Mouse (Mus musculus): Measurements from ENCODE around the gene Zfp626.
"Not testable (repeated sequence)": the region's sequence is repeated elsewhere in the genome, so short reads cannot be mapped to it uniquely, and the experiment has no call there.

Zfp626 gene

DNA sequence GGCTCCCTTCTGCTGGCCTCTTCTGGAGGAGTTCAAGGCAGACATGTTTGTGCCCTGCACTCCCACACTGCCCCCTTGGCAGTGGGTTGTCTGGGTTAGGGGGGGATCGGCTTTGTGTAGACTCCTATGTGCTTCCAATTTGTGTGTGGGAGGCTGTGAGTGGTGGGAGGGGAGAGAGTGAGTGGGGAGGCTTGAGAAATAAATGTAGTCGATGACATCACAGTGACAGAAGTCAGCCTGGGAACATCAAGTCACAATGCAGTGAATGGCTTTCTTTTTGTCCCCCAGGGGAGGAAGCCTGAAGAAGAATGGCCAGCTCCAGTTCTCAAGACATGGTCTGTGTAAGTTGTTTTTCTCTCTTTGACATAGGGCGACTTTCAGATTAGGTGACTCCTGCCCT, at the start of gene Zfp626:
Gene Zfp626 (plus strand): TSS at position 301 of the 400 bp plus-strand sequence.
- DNase-seq (ENCODE audit: low spot score in 2 of 2): not testable (repeated sequence)

DNA sequence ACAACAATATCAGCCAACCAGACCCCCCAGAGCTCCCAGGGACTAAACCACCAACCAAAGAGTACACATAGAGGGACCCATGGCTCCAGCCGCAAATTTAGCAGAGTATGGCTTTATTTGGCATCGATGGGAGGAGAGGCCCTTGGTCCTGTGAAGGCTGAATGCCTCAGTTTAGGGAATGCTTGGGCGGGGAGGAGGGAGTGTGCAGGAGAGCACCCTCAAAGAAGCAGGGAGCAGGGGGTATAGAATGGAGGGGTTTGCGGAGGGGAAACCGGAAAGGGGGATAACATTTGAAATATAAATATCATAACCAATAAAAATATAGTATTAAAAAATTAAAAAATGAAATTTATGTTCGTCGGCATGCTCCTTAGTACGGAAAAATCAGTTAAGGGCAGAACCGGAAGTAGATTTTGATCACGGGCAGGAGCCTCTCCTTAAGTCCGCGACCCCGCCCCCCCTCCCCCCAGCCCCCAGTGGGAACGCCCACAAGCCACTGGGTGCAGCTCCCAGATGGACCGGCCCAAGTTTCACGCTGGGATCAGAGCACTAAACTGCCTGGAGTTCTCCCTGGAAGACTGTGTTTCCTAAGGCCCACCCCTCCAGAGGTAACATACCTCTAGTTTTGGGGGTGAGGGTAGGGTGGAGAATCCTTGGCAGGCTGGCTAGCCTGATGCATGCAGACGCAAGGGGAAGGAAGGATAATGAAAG, 41.7 kb upstream of the Zfp626 start:
- no peak for DNase-seq (ENCODE audit: low spot score in 2 of 2)

DNA sequence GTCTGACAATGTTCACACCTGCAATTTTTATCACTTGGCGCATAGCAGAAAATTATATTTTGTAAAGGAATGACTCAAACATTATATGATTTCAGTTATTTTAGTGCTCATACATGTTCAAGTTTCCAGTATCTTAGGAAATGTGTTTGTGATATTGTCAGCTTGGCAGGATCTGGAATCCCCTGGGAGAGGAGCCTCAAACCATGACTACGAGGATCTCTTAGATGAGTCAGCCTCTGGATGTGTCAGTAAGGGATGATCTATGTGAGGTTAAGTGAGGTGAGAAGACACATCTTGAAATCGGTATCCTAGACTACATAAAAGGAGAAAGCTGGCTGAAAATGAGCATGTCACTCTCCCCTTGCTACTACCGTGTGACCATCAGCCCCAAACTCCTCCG, 17.7 kb upstream of the Zfp626 start:
- no peak for DNase-seq (ENCODE audit: low spot score in 2 of 2)

DNA sequence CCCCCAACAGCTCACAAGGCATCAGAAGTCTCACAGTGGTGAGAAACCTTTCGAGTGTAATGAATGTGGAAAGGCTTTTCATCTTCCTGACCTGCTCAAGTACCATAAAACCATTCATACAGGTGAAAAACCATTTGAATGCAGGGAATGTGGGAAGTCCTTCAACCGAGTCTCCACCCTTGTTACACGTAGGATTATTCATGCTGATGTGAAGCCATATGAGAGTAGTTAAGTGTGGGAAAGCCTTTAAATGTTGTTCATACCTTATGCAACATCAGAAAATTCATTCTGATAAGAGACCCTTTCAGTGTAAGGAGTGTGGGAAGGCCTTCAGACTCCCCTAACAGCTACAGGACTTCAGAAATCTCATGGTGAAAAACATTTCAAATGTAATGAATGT, 13.1 kb upstream of the Zfp626 start:
- not testable (repeated sequence) for DNase-seq (ENCODE audit: low spot score in 2 of 2)

DNA sequence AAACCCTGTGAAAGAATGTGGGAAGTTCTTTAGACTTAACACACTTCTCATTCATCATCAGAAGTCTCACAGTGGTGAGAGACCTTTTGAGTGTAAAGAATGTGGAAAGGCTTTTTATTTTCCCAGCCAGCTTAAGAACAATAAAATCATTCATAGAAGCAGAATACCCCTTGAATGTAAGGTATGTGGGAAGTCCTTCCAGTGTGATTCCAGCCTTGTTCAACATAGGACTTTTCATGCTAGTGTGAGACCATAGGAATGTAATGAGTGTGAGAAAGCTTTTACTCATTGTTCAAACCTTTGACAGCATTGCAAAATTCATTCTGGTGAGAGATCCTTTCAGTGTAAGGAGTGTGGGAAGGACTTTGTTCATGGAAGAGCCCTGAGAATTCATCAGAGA, 12.4 kb upstream of the Zfp626 start:
- no peak for DNase-seq (ENCODE audit: low spot score in 2 of 2)

DNA sequence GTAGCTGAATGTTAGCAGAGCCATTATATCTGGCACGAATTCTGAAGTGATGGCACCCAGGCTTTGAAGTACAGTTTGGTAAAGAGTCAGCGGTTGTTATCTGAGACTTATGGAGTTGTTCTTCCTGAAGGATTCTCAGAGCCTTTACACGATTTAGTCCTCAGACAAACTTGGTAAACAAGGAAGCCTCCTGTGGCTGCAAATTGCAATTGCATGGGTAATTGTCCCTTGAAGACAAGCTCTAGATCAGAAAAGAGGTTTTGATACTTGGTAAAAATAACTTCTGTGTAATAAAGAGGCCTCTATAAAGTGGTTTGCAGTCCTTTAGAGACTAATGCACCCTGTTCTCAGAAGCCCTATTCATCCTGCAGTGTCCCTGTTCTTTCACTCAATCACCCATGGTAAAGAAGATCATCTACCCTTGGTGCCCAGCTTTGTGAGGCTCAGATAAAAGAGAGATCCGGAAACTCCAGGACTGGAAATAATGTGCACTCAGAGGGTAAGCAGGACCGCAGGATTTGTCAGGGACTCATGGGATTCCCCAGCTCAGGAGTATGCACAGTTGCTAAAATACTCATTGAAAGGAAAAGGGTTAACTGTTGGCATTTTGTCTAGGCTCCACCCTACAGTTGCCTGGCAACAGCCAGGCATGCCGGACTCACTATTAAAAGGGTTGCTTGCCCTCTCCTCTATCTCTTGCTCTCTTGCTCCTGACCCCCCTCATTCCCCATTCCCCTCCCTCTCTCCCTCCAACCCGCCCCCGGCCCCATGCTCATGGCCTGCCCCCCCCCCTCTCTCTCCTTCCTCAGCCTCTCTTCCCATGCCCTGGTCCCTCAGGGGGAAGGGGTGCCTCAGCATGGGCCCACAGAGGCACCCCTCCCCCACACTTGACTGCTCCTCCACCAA, 8.8 kb upstream of the Zfp626 start:
- DNase-seq (ENCODE audit: low spot score in 2 of 2): no peak

DNA sequence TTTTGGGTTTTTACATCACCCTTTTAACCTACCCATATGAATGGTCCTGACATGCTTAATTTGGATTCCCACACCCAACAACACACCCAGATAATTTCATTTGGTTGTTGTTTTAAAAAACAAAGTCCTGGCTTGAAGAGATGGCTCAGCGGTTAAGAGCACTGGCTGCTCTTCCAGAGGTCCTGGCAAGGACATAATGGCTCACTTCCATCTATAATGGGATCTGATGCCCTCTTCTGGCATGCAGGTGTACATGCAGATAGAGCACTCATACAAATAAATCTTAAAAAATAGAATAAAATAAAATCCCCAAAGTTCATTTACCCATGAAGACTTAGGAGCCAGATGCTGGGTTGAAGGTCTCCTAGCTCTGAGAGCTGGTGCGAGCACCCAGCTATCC, 5.9 kb upstream of the Zfp626 start:
- no peak for DNase-seq (ENCODE audit: low spot score in 2 of 2)

DNA sequence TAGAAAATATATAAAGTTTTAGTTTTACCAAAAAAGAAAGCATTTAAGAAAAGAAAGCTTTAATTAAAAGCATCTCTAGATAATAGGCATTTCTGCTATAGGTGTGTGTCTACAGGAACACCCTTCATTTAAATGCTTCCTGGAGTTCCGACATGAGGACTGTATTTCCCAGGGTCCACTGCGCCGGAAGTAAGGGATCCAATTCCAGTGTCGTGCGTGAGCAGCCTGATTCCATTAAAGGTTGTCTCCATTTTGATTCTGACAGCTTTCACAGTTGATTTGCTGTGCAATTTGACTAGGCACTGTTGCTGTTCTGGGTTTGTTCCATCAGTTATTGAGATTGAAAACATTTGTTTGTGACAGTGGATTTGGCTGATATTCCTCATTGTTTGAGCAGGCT, 4.0 kb upstream of the Zfp626 start:
- DNase-seq (ENCODE audit: low spot score in 2 of 2): no peak

DNA sequence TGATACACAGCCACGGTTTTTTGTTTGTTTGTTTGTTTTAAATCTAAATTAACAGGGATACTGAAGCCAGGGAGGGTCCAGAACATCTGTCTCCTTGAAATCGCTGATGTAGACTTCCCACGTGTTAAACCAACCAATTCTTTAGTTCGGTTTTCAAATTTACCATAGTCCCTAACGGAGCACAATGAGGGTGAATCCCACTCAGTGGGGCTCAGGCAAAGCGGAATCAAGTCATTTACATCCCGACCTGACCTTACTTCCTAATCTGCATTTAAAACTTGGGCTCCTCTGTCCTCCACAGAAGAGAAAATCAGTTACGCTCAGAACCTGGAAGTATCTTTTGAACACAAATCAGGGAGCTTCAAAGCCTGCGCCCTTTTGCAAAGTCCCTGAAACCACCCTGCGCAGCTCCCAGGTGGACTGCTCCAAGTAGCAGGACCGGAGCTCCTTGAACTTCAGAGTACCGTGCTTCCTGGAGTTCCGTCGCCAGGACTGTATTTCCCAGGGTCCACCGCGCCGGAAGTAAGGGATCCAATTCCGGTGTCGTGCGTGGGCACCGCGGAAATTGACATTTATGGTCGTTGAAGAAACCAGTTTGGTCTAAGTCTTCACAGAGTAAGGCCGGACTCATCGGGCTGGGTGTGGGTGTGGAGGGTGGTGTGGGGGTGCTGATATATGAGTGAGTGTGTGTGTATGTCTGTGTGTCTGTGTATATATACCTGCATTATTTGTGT, 2.5 kb upstream of the Zfp626 start:
- DNase-seq (ENCODE audit: low spot score in 2 of 2): peak; percentile 88 to 92

DNA sequence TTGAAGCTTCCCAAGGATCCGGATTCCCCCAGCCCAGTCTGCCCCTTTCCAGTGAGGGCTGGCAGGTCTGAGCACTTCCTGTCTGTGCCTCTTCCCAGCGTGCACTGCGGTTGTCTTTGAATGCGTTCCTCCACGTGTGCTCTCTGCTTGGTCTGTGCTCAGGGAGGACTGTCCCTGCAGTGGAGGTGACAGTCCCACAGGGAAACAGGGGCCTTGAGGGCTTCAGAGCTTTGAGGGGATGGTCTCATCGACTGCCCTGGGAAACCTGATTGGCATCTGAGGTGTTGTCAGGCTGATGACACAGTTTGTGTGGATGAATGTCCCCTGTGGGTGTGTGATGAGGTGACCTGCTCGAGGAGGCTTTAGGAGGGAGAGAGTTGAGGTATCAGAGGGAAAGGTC, 309 bp downstream of the Zfp626 start:
- not testable (repeated sequence) for DNase-seq (ENCODE audit: low spot score in 2 of 2)

DNA sequence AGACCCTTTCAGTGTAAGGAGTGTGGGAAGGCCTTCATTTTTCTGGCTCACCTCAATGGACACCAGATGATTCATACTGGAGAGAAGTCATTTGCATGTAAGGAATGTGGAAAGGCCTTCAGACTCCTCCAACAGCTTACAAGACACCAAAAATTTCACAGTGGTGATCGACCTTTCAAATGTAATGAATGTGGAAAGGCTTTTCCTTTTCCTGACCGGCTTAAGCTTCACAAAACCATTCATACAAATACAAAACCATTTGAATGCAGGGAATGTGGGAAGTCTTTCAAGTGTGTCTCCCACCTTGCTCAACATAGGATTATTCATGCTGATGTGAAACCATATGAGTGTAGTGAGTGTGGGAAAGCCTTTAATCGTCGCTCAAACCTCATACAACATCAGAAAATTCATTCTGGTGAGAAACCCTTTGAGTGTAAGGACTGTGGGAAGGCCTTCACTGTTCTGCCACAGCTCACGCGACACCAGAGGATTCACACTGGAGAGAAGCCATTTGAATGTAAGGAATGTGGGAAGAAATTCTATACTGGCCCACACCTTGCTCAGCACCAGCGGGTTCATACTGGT, 11.6 kb downstream of the Zfp626 start:
- no peak for DNase-seq (ENCODE audit: low spot score in 2 of 2)

DNA sequence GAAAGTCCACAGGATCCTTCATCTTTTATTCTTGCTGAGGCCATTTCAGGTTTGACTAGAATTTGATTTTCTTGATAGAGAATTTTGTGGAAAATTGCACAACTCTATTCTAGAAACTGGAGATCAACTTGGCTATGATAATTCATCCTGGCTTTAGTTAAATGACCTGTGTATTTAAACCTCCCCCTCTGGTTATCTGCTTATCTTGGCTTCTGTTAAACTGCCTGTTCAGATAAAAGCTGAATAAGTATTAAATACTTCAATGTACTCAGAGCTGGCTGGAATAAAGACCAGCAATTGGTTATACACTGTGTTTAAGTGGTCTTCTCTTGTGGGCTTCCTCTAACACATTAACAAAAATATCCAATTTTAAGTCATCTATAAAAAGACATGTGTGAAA, 15.6 kb downstream of the Zfp626 start:
- DNase-seq (ENCODE audit: low spot score in 2 of 2): no peak

DNA sequence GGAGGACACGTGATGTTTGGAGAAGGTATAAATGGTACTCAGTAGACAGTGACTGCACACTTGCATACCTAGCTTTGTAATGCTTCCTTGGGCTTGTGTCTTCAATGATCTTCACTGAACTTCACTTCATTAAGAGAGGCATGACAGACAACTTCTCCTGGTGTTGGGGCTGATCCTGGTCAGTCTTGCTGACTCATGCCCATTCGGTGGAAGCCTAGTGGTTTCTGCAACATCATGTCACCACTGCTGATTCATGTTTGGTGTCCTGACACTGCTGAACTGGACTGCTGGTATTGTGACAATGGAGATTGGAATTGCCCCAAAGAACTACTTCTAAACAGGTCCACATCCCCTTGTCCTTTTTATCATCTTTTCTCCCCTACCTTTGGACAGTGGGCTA, 27.1 kb downstream of the Zfp626 start:
- no peak for DNase-seq (ENCODE audit: low spot score in 2 of 2)

DNA sequence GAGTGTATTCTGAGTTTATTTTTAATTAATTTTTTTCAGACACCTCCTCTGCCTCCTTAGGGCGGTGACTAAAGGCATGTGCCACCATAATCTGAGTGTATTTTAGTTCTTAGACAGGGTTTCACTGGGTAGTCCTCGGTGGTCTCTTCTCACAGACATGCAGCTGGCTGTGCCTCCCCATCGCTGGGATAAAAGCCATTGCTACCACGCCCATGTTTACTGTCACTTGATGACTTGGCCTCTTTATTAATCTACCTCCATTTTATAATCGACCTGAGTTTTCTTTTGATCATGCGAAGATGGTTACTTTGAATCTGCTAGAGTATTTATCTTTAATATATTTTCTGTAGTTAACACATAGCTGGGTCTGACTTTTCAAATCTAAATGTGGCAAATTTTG, 30.9 kb downstream of the Zfp626 start:
- no peak for DNase-seq (ENCODE audit: low spot score in 2 of 2)

DNA sequence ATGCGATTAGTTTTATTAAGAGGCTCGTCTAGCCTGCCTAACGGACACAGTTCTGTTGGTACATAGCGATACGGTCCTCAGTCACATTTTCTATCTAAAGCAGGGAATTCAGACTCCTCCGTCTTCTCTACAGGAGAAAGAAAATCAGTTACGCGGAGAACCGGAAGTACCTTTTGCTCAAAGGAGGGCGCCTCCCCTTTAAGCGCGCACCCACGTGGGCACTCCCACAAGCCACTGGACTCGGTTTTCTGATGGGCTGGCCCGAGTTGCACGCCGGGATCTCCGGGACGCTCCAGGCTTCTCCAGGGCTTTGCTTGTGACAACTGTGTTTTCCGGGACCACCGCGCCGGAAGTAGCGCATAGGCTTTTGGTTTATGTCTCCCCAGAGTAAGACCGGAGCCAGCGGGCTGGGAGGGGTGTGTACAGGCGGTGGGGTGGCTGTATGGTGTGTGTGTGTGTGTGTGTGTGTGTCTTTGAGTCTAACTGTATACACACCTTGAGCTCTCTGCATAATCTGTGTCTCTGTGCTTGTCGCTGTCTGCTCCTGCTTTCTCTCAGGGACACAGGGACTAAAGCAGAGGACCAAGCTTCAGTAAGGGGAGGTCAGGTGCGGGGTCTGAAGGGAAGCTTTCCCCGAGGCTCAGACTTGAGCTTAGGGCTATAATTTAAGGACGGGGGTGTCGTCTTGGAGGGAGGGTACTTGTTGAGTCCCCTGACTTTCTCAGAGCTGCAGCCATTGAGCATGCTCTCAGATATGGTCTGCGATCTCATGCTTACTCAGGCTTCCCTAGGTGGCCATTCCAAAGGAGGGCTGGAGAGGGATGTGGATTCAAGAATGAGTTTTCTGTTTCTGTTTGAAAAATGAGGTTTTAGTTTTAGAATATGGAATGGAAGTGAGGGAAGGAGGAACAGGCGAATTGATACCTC, 31.6 kb downstream of the Zfp626 start, which contains the start of gene Zfp59:
Gene Zfp59 (plus strand): TSS at position 285 of the 927 bp plus-strand sequence.
- peak; percentile 89 to 92 for DNase-seq (ENCODE audit: low spot score in 2 of 2)

DNA sequence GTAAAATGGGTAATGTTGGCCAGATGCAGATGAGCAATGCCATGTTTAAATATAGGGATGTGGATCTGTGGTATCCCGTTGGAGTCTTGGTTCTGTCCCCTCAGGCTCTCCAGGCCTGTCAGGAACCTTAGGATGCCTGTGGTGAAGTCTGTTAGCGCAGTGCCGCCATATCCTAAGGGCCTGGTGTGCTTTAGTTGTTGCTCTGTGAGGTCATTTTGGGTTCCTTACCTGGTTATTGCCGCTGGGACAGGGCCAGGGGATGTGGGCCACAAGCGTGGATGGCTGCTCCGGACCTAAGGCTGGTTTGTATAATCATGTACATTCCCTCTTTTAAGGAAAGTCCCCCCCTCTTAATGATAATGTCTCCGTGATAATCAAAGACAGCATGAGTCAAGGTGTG, 32.6 kb downstream of the Zfp626 start:
- no peak for DNase-seq (ENCODE audit: low spot score in 2 of 2)

DNA sequence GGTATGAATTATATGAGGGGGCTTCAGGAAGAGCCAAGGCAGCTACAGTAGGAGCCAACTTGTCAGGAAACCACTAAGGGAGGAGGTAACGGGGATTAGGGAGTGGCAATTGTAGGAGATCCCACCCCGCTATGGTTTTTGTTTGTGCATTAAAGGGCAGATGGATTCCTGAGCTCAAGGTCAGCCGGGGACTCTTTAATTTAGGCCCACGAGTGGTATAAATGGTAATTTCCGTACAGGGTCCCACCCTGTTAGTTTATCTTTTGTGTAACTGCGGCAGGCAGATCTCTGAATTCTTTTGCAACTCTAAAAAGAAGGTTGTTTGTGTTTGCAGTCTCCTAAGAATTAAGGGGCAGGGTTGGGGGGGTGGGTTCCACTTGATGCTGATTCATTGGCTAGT, 33.1 kb downstream of the Zfp626 start:
- no peak for DNase-seq (ENCODE audit: low spot score in 2 of 2)

DNA sequence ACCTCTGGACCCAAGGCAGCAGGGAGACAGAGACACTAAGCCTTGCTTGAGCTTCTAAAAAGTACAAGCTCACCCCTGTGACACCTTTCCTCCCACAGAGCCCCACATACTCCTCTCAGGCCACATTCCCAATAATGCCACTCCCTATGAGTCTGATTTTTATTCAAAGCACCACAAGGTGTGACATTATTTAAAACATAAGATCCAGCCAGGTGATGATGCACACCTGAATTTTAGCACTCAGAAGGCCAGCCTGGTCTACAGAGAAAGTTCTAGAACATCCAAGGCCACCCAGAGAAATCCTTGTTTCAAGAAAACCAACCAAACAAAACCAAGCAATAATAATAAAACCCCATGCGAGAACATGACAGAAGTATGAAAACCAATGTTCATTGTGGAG, 50.2 kb downstream of the Zfp626 start, which contains the start of gene Zfp607a:
Gene Zfp607a (plus strand): TSS at position 301 of the 400 bp plus-strand sequence.
- no peak for DNase-seq (ENCODE audit: low spot score in 2 of 2)

DNA sequence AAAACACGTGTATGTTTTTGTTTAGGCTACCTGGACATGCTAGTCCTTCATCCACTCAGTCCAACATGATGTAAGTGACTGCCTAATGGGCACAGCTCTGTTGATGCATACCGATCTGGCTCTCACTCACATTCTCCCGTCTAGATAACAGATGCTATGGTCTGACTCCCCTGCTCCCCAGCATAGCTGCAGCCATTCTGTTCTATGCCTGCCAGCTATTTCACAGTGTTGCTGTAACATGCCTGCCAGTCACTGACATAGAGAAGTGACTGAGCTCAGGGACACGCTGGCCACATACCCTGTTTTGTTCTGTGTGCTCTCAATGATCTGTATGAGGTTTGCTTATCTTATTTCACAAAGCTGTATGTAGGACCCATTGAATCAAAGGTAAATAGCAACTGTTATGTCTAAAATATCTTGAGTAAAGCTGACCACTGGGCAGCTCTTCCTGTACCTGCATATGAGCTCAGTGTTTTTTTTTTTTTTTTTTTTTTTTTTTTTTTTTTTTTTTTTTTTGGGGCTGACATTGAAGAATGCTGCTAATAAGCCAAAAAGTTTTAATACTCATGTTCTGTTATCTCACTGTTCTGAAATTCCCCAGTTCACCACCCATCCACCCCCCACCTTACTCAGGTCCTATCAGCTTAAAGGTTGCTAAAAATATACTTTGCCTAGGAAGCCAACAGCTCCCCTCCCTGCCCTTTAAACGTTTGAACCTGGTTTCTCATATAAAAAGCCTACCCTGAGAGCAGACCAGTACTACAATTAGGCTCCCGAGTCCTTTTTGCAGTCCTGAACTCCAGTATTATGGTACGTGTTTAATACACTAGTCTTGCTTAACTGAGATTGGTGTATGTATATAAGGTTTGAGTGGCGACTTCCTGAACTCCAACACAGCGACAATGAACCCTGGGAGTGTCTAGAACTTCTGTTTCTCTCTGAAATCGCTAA, 52.6 kb downstream of the Zfp626 start:
- DNase-seq (ENCODE audit: low spot score in 2 of 2): no peak
